Mouse (Mus musculus) ES-Bruce4 (cell line): ENCODE measurements at regions not wholly inside any gene's neighbourhood (a gene's known extent, or its start where the extent isn't known, plus 50 kb on each side); places are given as distances from the start of the nearest gene placed in this dataset.

Source experiments
- H3K27ac ChIP-seq: 2 replicates; pipeline ENCODE4 v1.5.1; 2012; ENCODE audit warnings: low read length, inconsistent platforms; ENCODE audit not compliant: insufficient read depth
- H3K27me3 ChIP-seq: 2 replicates; pipeline ENCODE4 v1.6.1; 2012; ENCODE audit warnings: mild to moderate bottlenecking, low read length, inconsistent platforms; ENCODE audit not compliant: control insufficient read depth, poor library complexity, insufficient read depth, severe bottlenecking
- H3K36me3 ChIP-seq: 2 replicates; pipeline ENCODE4 v1.6.1; 2012; ENCODE audit warnings: inconsistent platforms, mild to moderate bottlenecking, low read length, moderate library complexity; ENCODE audit not compliant: control insufficient read depth, poor library complexity, insufficient read depth, severe bottlenecking
- H3K4me1 ChIP-seq: one replicate; pipeline ENCODE4 v1.8.1; 2011; ENCODE audit warnings: low read length; ENCODE audit not compliant: control insufficient read depth, insufficient read depth
- H3K4me3 ChIP-seq: 2 replicates; pipeline ENCODE4 v1.5.1; 2011; ENCODE audit warnings: low read depth, mild to moderate bottlenecking, low read length
- H3K9ac ChIP-seq: 2 replicates; pipeline ENCODE4 v1.6.1; 2012; ENCODE audit warnings: low read depth, mild to moderate bottlenecking, inconsistent platforms; ENCODE audit not compliant: poor library complexity, severe bottlenecking
- H3K9me3 ChIP-seq: replicated peaks from 2 replicates; pipeline ENCODE4 v1.6.1; 2012; ENCODE audit warnings: mild to moderate bottlenecking, low read length, inconsistent platforms; ENCODE audit not compliant: control insufficient read depth, poor library complexity, insufficient read depth, severe bottlenecking
- CTCF ChIP-seq: IDR thresholded peaks from one replicate; pipeline ENCODE4 v1.8.1; 2011; ENCODE audit warnings: low read depth, low read length
- EP300 ChIP-seq: IDR thresholded peaks from 2 replicates; pipeline ENCODE4 v1.6.1; 2011; ENCODE audit warnings: low read depth, low read length; ENCODE audit not compliant: insufficient read depth
- POLR2A ChIP-seq: IDR thresholded peaks from one replicate; pipeline ENCODE4 v1.8.1; 2011; ENCODE audit warnings: low read length; ENCODE audit not compliant: insufficient read depth

DNA sequence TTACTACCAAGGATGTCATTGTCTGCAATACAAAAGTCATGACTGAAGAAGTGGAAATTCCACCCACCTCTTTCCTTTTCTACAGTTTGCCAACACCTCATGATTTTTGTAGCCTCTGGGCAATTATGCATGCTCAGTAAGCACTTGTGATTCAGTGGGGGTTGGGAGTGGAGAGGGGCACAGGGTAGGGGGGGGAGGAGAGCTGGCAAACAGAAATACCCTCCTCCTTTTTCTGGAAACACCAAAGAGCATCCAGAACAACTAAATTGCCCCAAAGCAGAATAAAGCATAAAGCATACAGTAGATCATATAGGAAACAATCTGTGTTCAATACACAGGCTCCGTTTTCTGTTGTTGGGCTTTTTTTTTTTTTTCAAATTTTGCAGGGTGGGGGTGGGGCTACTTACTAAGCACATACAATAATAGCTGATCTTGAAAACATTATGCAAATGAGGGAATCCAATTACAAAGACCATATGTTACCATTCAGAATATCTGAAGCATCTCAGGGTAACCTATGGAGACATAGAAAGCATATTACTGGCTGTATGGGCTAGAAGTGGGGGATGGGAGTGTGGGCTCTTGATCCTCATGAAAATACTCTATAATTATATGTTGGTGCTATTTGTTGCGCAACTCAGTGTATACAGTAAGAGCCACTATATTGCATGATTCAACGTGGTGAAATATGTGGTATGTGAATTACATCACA lies 352.4 kb downstream of the Cmpk2 start:
- H3K4me1 ChIP-seq, result no peaks in the 10 kb centered on the region
- no peaks in the 10 kb centered on the region for H3K27me3 ChIP-seq
- H3K27ac ChIP-seq, result no peak overlapping the region
- no peaks in the 10 kb centered on the region for H3K9me3 ChIP-seq
- no peaks in the 10 kb centered on the region for H3K36me3 ChIP-seq
- no peak overlapping the region for H3K4me3 ChIP-seq
- no peak overlapping the region for H3K9ac ChIP-seq
- TF ChIP-seq POLR2A, result no peak
- no peak for TF ChIP-seq CTCF
- no peak for TF ChIP-seq EP300

DNA sequence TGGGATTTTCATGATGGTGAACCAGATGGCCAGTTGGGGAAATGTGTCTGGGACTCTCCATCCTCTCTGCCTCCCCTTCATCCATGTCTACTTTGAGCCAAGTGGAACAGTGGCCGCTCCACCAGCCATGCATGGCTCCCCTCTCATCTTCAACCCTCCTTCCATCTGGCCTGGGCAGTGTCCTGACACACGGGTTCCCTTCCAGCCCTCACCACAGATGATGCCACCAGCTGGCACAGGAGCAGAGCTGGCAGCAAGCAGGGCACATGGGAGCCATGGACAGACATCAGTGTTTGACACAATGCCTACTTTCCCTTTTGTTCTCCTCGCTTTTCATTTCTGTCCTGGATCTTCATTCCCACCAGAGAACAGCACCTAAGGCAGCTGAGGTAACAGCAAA lies 348.9 kb downstream of the Cmpk2 start:
- Histone ChIP-seq H3K9me3 (no peaks in the 10 kb centered on the region), H3K4me3 (no peak overlapping the region), H3K4me1 (no peaks in the 10 kb centered on the region), H3K36me3 (no peaks in the 10 kb centered on the region), H3K27me3 (no peaks in the 10 kb centered on the region), H3K9ac (no peak overlapping the region), H3K27ac (no peak overlapping the region)
- TF ChIP-seq EP300 (no peak), POLR2A (no peak)

DNA sequence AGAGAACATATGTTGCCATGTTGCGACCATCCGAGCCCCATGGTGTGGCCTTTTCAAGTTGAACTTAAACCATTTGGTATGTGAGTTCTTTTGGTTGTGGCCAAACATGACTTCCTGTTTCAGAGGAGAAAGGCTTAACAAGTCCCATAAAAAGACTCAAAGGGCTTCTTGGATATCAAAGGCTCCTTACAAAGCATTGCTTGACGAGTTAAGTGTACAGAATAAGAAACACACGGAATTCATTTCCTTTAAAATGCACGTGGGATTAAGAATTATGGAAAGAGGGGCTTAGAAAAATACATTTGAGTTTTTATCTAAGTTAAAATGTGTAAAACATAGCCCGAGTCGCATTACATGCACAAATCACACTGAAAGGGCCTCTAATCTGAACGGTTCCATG lies 346.8 kb downstream of the Cmpk2 start:
- H3K4me3 ChIP-seq, result no peak overlapping the region
- no peaks in the 10 kb centered on the region for H3K9me3 ChIP-seq
- H3K27ac ChIP-seq, result no peak overlapping the region
- no peaks in the 10 kb centered on the region for H3K36me3 ChIP-seq
- no peaks in the 10 kb centered on the region for H3K27me3 ChIP-seq
- H3K9ac ChIP-seq, result no peak overlapping the region
- no peaks in the 10 kb centered on the region for H3K4me1 ChIP-seq
- TF ChIP-seq POLR2A, result no peak
- TF ChIP-seq EP300, result no peak
- no peak for TF ChIP-seq CTCF

DNA sequence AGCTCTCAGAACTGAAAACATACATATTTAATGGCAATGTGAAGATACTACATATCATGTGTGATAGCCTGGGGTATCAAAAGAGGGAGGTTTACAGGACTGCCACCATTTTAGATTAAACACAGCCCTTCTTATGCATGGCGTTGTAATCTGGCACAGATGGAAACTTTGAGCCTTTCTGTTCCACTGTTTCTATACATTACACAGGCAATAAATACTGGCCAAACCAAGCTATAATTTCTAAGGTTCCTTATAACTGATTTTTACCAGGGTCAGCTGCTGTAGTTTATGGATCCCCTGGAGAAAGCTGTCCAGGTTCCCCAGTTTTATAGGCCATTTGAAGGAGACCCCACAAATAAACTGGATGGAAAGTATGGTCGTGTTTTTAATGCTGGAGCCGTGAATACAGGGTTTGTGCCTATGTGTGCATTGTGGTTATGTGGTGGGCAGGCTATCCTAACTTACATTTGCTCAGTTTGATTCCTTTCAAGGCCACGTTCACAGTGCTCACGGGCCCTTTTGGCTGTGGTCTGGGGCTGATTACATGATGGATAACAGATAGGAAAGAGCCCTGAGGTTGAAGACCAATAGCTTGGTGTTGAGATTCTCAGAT lies 341.7 kb downstream of the Cmpk2 start:
- Histone ChIP-seq H3K36me3 (no peaks in the 10 kb centered on the region), H3K4me1 (no peaks in the 10 kb centered on the region), H3K4me3 (no peak overlapping the region), H3K27me3 (no peaks in the 10 kb centered on the region), H3K9me3 (no peaks in the 10 kb centered on the region), H3K27ac (no peak overlapping the region), H3K9ac (no peak overlapping the region)
- TF ChIP-seq EP300 (no peak), POLR2A (no peak), CTCF (no peak)

DNA sequence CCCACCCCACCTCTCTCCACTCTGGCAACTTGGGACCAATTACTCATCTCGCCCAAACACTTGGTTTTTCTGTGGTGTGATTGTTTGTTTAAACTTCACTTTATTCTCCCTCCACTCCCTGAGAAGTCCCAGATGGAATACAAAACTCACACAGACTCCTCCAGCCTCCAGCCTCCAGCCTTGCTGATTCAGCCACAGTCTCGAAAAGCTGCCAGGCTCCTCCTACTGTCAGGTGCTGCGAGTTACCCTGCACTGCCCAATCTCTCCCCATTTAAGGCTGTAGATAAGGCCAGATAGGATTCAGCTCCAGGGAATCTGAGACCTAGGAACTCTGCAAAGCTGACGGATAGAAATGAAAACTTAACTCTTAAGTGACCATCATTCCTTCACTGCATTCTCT lies 340.7 kb downstream of the Cmpk2 start:
- H3K4me1 ChIP-seq, result no peaks in the 10 kb centered on the region
- H3K9me3 ChIP-seq, result no peaks in the 10 kb centered on the region
- no peaks in the 10 kb centered on the region for H3K36me3 ChIP-seq
- no peak overlapping the region for H3K9ac ChIP-seq
- H3K27ac ChIP-seq, result no peak overlapping the region
- no peak overlapping the region for H3K4me3 ChIP-seq
- no peaks in the 10 kb centered on the region for H3K27me3 ChIP-seq
- no peak for TF ChIP-seq EP300
- no peak for TF ChIP-seq POLR2A
- TF ChIP-seq CTCF, result no peak

DNA sequence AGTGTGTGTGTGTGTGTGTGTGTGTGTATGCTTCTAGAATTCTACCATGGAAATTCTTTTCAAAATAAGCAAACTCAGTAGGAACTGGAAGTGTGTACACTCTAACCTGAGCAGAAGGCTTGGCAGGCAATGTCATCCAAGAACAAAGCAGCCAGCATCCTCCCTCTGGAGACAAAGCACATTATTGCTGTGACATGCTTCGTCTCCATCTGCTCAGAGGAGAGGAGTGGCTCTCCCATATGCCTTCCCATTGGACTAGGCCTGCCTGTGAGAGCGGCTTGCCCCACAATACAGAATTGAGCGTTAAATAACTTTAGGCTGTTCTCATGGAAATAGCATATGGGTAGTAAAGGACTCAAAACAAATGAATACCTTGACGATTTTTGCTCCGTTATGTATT lies 333.5 kb downstream of the Cmpk2 start:
- no peaks in the 10 kb centered on the region for H3K27me3 ChIP-seq
- H3K4me3 ChIP-seq, result no peak overlapping the region
- no peak overlapping the region for H3K27ac ChIP-seq
- TF ChIP-seq POLR2A, result no peak
- no peak for TF ChIP-seq EP300
- no peak for TF ChIP-seq CTCF
- no peak overlapping the region for H3K9ac ChIP-seq
- no peaks in the 10 kb centered on the region for H3K4me1 ChIP-seq
- H3K9me3 ChIP-seq, result no peaks in the 10 kb centered on the region
- no peaks in the 10 kb centered on the region for H3K36me3 ChIP-seq
